Mouse (Mus musculus): ENCODE data around the gene Cdh5.

Gene Cdh5

DNA sequence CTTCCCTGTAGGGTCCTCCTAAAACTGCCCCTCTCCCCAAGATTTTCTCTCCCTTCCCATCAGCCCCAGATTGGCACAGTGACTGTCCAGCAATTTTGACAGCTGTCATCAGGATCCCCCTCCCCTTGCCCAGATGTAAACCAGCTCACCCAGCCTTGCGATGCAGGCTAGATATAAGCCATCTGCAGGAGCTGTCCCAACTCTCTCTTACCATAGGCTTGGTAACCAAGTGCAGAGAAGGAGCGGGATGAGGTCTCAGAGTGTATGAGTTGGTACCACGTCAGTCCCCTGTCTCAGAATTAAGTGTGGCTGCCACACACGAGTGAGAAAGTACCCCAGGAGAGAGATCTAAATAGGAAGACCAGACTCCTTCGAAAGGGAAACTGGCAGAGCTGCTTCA is 87.0 kb downstream of the Cdh5 start:
- DNase-seq (ENCODE audit: low spot score in 2 of 2), result no peak

DNA sequence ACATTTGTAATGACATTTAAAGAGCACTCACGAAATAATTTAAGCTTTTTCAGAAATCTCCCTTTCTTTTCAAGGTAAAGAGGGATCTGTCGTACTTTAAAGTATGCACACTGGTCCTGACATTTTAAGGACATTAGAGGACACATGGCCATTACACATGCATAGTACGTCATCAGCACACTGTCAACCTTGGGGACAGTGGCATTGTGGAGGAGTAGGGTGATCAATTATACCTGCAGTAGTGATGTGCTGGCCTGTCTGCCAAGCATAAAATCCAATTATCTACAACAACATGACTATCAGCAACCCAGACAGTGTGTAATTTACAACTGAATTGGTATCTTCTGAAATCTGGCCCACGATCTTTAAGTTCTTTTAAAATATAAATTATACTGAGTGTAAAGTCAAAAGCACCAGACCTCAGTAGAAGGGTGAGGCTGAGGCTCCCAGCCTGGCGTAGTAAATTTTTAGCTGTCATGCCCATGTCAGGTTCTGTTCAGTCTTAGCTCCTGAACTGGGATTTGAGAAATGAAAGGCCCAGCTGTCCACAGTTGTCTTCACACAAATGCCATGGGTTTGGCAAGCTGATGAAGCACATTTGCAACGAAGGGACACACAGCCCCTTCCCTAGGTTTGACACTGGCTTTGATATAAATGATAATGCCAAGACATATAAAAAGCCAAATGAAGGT is 89.5 kb downstream of the Cdh5 start:
- DNase-seq (ENCODE audit: low spot score in 2 of 2), result no peak

DNA sequence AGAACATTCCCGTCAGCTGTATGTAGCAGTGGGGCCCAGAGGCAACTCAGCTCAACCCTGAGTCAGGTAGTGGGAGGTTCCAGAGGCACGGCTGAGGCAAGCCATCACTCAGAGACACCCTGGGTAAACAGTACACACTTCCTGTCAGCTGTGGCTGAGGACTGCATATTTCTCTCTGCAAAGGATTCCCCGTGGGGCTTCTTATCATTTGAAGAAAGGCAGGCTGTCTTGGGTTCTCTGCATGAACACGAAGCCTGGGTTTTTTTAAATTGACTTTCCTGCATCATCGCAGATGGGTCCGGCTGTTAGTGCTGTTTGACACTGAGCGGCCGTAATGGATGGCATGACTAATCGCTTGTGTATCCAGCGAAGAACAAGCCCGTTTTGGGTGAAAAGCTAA is 90.1 kb downstream of the Cdh5 start:
- DNase-seq (ENCODE audit: low spot score in 2 of 2), result peak; percentile 44 to 56

Measured in thymus, postnatal 10 days (tissue).